Mouse (Mus musculus) testis, postnatal 14 days (tissue): ENCODE measurements around the gene Gm29609.
A peak's percentile ranks its signal among the peaks of the same experiment; 100 is the strongest.

ENCODE experiments used
- DNase-seq: peaks from one replicate; pipeline ENCODE4 v3.0.0; 2021; ENCODE audit warnings: low spot score

Gene Gm29609

DNA sequence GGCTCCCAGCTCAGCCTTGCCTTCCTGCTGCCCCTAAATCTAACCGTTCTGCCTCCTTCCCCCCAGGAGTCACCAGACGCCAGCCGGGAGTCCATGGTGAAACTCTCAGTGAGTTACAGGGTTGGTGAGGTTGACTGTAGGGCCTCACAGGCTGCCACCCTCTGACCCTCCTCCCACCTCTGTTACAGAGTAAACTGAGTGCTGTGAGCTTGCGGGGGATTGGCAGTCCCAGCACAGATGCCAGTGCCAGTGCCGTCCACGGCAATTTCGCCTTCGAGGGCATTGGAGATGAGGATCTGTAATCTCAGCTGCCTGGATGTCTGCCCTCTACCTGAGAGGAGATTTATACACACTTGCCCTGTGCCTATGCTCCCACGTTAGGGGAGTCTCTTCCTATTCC is 18.5 kb upstream of the Gm29609 start:
- DNase-seq = no peak

DNA sequence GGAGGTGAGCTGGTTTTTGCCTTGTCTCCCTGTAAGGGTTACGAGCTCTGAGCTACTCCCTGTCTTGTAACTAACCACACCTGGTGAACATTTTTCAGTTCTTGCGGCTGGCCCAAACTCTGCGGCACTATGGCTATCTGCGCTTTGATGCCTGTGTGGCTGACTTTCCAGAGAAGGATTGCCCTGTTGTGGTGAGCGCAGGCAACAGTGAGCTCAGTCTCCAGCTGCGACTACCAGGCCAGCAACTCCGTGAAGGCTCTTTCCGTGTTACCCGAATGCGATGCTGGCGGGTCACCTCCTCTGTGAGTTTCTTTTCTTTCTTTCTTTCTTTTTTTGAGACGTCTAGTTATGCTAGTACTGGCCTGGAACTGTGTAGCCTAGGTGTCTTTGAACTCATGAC is 17.4 kb upstream of the Gm29609 start:
- DNase-seq = no peak

DNA sequence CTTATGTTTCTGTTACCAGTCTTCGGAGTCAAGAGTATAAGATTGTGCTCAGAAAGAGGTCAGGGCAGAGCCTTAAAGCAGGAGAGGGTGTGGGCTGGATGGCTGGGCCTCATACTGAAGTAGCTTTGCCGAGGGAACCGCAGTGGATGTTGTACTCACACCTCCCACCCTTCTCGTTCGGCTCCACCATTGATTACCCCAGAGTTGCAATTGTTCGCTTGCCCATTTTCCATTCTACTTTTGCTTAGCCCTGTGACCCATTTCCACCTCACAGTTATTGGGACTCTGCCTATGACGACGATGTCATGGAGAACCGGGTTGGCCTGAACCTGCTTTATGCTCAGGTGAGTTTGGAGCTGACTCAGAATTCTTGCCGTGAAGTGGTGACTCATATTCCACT is 16.5 kb upstream of the Gm29609 start:
- DNase-seq = no peak

DNA sequence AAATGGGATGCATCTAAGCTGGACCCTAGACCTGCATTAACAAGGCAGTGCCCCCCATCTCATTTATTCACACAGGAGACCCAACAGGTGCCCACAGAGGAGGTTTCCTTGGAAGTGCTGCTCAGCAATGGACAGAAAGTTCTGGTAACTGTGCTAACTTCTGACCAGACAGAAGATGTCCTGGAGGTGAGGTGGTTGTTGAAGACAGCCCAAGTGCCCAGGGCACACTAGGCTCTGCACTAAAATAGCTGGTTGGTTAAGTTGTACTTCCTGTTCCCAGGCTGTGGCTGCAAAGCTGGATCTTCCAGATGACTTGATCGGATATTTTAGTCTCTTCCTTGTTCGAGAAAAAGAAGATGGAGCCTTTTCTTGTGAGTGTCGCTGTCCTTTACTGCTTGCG is 16.0 kb upstream of the Gm29609 start:
- no peak for DNase-seq

DNA sequence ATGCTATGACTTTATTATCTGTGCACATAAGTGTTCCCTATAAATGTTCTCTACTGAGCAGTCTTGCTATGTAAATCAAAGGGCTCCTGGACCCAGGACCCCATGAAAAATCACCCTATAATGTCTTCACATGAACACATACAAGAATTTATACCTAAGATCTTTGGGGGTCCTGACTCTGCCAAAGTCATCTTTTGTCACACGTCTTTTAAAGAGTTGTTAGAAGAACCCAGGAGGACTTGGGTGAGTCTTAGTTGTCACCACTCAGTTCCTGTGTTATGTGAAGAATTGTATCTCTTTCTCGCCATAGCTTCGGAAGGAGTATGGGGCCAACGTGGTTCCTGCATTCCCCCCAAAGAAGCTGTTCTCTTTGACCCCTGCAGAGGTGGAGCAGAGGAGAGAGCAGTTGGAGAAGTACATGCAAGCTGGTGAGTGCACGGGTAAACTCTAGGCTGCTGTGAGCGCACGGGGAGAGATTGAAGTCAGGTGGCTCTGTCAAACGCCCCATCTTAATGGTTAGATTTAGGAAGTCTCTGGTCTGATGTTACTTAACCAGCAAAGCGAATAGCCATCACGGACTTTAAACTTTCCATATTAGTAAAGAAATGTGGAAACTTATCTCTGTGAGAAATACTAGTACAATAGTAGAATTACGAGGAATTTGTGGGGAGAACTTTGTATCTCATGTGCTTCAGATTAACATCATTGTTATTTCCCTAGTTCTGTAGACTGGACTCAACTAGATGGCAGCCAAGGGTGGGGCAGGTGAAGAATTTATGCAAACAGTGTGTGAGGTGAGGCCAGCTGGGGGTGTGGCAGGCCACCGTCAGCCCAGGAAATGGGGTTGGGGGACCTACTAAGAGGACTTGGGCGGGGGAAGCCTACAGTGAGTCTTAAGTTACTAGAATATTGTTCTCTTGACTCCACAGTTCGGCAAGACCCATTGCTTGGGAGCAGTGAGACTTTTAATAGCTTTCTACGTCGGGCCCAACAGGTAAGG is 15.1 kb upstream of the Gm29609 start:
- DNase-seq = no peak

DNA sequence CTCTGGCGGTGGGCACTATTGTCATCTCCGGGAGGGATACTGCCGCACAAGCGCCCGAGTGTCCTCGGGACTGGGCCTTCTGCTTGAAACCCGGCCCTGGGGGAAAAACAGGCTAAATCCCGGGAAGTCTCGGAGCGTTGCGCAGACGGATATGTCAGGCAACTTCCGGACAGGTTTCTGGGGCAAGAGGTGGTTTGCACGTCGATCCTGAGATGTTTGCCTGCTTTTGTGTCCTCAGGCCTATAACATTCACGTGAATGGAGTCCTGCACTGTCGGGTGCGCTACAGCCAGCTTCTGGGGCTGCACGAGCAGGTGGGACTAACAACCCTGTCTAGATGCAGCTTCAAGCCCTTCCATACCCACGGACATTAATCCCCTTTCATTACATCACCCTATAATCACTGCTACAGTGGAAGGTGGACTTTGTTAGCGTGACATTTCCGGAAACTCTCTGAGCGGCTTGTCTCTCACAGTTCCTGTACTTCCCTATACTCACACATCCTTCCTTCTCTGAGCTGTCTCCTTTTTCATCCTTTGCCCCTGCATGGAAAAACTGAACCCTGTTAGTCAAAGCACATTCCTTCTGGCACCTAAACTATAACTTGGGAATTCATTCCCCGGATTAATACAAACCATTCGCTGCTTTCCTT is 14.0 kb upstream of the Gm29609 start:
- no peak for DNase-seq

DNA sequence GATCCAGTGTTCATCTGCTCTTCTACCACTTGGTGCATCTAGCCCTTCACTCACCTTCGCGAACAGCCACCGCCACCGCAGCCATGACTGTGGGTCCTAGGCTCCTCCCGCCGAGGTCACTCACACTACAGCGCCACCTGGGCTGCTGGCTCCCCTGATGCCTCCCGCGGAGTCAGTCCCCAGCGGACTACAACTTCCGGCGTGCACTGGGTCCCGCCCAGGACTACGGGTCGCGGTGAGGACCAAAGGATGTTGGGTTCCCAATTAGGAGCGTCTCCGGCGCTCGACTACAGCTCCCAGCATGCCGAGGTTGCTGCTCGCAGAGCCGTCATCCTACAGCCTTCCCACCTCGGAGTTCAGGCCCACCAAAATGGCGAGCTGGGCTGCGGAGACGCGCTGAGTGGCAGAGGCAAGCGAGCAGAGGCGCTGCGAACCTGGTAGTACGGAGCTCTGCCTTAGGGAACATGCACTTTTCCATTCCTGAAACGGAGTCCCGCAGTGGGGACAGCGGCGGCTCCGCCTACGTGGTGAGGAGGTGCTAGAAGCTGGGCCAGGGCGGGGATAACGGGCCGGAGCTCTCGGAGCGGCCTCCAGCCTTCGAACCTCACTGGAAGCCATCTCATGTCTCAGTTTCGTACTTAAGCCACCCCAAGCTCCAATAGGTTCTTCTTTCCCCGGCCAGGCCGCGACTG is 13.4 kb upstream of the Gm29609 start, which contains the start of the genes Snx17 and Eif2b4:
Gene Snx17 (plus strand): TSS at position 289 of the 692 bp plus-strand sequence.
Gene Eif2b4 (minus strand): TSS at position 492 of the 692 bp plus-strand sequence.
- peak; percentile 99 for DNase-seq

DNA sequence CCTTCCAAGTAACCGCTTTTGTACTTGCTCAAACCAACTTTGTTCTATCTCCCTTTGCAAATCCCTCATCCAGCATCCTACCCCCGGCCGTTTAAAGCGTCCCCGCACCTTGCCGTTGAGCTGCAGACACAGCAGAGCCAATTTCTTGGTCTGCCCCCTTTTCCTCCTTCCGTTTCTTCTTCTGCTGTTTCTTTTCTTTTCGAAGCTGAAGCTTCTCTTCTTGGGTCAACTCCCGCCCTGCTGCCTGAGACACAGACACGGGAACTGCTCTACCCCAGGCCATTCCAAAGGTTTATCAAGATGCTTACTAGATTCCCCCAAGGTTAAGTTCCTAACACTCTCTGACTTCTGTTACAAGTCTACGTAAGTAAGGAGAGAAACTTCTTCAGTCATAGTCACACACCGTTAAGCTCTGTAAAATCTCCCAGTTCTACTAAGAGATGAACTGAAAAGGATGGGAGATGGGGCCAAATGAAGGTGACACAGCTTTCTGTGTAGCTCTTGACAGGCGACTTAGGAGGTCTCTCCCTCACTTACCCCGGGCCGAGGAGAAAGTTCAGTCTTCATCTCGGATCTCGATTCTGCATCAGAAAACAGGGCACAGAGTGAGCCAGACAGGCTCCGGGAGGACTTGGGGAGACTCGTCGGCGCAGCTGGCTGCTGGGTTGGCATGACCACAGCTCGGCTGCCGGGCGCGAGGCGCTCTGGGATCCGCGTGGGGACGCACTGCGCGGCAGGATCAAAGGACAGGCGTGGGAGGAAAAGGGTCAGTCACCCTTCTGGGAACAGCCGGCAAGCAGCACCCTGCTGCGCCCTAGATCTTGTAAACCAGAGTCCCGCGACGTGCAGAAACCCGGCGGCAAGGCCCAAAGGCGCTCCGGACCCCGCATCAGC is 12.6 kb upstream of the Gm29609 start:
- DNase-seq = peak; percentile 85

DNA sequence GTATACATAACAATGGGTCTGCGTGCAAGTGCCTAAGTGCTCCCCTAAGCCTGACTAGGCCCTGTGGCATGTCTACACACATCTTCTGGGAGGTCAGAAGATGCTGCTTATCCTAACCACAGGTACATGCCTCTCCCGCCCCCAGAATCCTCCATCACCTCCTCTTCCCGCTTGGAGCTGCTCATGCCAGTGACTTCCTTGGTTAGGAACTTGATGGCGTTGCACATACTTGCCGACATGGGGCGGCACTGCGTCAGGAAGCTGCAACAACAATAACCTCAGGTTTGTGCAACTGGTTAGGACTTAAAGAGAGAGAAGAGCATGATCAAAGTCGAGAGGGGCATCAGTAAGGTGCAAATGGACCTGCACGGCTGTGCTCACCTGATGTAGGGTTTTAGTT is 10.5 kb upstream of the Gm29609 start:
- no peak for DNase-seq

DNA sequence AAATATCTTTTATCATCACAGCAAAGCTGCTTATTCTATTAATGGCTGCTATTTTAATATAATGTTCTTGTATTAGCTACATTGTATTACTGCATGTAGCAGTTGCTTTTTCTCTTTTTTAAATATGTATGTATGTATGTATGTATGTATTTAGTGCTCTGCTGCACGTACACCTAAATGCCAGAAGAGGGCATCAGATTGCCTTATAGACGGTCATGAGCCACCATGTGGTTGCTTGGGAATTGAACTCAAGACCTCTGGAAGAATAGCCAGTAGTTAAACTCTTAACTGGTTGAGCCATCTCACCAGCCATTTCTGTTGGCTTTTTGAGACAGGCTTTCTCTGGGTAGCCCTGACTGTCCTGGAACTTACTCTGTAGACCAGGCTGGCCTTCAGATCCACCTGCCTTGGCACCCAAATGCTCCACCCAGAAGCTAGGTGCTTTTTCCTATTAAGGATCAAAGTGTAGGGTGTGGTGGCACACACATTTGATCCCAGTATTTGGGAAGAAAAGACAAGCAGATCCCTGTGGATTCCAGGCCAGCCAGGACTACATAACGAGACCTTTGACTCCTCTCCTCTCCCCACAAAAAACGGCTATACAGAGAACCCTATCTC is 8.6 kb upstream of the Gm29609 start:
- DNase-seq = no peak

DNA sequence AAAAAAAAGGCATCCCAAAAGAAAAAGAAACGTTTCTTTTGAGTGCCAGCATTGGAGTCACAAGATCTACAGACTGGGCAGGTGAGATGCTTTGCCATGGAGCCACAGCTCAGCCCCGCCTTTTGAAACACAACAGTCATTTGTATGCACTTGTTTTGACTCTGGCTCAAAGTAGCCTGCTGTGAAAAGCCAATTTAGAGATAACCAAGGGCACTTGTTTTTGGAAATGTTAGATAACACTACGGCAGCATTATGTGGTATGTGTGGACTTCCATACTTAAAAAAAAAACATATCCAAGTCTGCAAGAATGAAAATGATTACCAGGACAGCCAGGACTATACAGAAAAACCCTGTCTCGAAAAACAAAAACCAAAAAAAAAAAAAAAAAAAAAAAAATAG is 4.0 kb upstream of the Gm29609 start:
- no peak for DNase-seq

DNA sequence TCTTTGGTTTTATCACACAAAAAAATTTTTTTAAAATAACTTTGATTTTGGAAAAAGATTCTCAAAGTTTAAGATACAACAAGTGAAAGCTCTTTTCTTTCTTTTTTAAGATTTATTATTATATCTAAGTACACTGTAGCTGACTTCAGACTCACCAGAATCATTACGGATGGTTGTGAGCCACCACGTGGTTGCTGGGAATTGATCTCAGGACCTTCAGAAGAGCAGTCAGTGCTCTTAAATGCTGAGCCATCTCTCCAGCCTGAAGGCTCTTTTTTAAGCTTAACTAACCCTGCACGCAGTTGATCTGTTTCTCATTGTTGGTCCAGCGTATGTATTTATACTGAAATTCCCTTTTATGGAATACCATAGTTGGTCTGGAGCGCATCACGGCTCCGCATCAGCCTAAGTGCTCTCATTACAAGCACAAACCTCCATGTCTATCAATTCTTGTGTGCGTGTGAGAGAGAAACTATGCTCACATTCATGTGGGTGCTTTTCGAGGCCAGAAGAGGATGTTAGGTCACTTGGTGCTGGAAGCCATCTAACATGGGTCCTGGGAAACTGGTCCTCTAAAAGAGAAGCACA is 1.6 kb upstream of the Gm29609 start:
- DNase-seq = no peak

DNA sequence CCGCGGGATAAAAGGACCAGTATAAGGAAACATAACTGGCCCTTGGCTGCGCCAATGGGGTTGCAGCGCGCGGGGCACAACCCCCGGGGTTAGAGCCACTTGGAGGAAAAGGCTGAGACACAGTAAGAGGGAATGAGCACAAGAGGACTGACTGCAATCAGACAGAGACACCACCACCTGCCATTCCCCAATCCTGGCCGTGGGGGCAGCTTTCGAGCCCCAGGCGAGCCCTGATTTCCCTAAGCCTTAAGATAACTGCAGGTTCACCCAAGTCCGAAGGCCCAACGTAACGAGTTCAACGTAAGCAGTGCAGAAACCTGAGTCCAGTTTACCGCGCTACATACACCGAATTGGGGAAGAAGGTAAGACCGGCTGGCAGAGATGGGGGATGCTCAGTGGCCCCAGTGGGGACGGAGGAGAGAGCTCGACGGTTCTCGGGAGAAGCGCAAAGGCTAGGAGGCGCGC is 378 bp downstream of the Gm29609 start:
- peak; percentile 43 for DNase-seq

DNA sequence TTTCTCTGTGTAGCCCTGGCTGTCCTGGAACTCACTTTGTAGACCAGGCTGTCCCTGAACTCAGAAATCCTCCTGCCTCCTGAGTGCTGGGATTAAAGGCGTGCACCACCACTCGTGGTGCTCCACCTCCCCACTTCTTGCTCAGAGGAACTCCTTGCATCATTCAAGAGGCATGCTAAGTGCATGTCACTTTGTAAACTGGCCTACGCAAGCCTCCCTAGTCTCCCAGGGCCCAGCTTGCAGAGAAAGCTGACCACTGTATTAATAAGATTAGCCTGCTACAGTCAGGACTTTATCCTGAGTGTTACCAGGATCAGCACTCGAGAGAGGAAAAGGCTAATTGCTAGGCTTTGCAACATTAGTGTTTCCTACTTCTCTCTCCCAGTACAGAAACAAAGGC is 11.1 kb downstream of the Gm29609 start:
- no peak for DNase-seq

DNA sequence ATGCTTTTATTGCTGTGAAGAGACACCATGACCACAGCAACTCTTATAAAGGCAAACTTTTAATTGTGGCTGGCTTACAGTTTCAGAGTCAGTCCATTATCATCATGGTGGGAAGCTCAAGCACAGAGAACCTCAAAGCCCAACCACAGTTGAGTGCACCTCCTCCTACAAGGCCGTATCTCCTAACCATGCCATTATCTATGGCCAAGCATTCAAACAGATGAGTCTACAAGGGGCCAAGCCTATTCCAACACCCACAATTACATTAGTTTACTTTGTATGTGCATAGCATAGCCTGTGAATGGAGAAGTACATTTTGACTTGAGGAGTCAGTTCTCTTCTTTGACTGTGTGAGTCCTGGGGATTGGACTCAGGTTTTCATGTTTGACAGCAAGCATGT is 14.8 kb downstream of the Gm29609 start:
- DNase-seq = no peak

DNA sequence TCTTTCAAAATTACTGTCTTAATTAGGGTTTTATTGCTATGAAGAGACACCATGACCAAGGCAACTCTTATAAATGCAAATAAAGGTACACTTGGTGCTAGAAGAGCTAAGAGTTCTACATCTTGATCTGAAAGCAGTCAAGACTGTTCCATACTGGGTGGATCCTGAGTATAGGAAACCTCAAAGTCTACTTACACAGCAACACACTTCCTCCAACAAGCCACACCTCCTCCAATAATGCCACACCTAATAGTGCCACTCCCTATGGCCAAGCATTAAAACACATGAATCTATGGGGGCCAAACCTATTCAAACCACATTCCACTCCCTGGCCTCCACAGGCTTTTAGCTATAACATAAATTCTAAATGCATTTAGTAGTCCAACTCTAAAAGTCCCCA is 17.2 kb downstream of the Gm29609 start:
- no peak for DNase-seq

DNA sequence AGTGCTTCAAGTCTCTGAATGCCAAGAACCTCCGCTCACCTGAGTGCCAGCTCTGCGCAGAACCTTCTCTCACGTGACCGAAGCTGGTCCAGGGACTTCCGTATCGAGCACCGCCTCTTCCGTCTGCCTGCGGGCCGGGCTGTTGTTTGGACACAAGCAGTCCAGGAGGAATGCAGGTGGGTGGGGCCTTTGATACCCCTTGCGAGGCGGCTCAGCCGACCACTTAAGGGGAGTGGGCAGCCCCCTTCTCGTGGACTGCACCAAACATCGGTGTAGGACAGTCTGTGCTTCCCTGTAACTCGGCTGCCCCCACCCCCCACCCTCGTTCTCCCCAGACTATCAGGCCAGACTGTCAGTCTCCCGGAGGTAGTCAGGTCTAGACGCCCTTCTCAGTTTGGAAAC is 25.6 kb downstream of the Gm29609 start, which contains the start of gene Mpv17:
Gene Mpv17 (minus strand): TSS at position 100 of the 402 bp plus-strand sequence.
- peak; percentile 86 for DNase-seq

DNA sequence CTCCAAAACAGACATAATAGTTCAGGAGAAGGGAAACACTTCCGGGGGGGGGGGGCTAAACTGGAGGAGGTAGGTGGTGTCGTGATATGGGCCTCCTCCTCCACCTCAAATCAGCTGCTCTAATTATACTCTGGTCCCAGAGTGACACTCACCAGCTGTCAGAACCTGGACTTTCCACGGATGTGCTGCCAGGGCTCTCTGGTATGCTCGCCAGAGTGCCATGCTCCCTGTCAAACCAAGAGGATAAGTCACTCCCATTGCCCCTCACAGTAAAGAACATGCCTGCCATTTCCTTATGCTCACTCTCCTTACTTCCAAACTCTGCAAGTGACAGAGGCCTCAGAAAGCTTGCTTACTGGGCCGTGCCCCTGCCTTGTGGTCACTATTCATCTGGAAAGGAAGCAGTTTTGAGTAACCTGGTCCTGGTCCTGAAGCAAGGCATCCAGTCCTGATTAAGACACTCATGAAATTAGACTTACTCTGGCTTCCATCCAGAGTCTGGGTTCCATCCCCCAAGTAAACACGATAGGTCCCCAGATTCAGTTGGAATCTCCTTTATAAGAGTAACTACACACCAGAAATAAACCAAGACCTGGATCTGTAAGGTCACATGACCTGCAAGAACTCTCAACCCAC is 26.1 kb downstream of the Gm29609 start:
- DNase-seq = no peak

DNA sequence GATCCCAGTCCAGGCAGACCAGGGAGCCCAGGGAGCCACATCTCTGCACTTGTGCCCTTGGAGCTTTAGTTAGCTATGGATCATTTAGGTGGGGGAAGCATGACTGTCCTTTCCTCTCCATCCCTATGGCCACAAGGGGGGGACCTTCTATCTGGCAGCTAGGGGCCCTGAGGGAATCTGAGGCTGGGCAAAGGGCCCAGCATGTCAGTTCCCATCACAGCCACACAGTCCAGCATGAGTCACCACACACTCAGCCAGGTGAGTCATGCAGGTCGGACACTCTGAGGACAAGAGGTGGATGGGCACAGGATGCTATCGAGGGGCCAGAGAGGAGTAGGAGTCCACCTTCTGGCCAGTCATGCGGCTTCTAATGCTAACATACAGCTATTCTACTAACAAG is 28.0 kb downstream of the Gm29609 start:
- DNase-seq = no peak

DNA sequence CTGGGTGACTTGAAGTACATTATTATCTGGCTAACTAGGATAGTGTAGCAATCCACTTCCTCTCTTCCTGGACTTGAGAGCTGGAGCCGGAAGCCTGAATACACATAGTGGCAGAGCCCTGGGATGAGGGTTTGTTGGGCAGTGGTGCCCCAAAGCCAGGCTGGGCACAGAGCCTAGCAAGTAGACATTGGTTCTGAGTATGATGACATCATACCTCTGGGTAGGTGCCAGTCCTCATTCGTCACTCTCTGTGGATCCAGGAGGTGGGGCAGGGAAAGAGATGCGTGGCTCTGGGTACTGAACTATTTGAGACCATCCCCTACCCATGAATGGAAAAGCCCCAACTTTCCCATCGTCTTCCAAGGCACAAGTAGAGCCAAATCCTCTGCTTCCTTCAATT is 29.9 kb downstream of the Gm29609 start:
- DNase-seq = no peak
